Mouse (Mus musculus) G1E (cell line): Measurements from ENCODE around the gene Vat1.

Experiments
- CTCF ChIP-seq: IDR thresholded peaks from 2 replicates; pipeline ENCODE4 v1.5.1; 2012; ENCODE audit warnings: low read depth, low read length, inconsistent platforms, mixed read lengths
- GATA1 ChIP-seq: IDR thresholded peaks from 2 replicates; pipeline ENCODE4 v1.6.1; 2012; ENCODE audit warnings: borderline replicate concordance, low read length, inconsistent platforms, mixed read lengths
- POLR2AphosphoS5 ChIP-seq: IDR thresholded peaks from 2 replicates; pipeline ENCODE4 v1.6.1; 2012; ENCODE audit warnings: low read depth, low read length, inconsistent platforms; ENCODE audit not compliant: insufficient replicate concordance
- TAL1 ChIP-seq: conservative IDR thresholded peaks from 2 replicates; pipeline ENCODE4 v1.6.1; 2012; ENCODE audit warnings: low read depth, low read length, inconsistent platforms, mixed read lengths

DNA sequence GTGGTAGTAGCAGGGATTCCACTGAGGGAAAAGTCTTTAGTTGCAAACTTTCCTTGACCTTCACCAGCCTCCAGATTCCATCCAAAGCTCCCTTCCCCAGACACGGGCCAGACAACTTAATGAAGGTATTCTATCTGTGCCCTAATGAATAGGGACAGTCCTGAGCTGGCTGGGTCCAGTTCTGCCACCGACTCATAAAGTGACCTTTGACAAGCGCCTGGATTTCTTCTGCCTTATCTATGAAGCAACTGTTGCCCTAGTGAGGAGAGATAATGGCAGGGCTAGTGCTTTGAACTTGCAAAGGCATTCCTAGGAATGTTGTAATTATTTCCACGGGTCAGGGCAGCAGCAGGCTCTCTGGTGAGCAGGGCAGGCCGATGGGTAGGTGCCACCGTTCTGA lies 14.9 kb upstream of the Vat1 start:
- TF ChIP-seq CTCF: no peak
- TF ChIP-seq POLR2AphosphoS5: no peak
- TF ChIP-seq GATA1: no peak
- TF ChIP-seq TAL1: no peak
